Mouse (Mus musculus) cerebellum, adult (tissue): ENCODE measurements around the gene Kmt2b.

Experiments
- ATAC-seq: cut with Nextera tagmentation; 2 replicates; pipeline ENCODE4 v1.9.2; 2017; ENCODE audit warnings: mild to moderate bottlenecking, moderate library complexity, mixed read lengths; ENCODE audit not compliant: insufficient number of reproducible peaks, low FRiP score, low TSS enrichment

The Kmt2b gene

GRCm38 (mm10) chr7:30550603-30551002, 37.9 kb downstream of the Kmt2b start:
- no peak for ATAC-seq

- ATAC-seq, result no peak
Observed at GRCm38 (mm10) chr7:30549880-30550279, 38.6 kb downstream of the Kmt2b start.

DNA sequence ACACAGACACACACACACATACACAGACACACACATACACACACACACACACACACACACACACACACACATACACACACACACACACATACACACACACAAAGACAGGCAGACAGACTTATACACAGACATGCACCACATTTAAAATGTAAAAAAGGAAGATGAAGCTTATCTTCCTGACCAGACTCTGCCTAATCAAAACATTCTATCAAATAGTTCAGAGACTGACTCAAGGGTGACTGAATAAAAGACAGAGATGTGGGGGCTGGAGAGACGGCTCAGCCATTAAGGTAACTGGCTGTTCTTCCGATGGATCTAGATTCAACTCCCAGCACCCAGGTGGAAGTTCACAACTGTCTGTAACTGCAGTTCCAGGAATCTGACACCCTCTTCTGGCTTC, 44.2 kb downstream of the Kmt2b start:
- no peak for ATAC-seq

DNA sequence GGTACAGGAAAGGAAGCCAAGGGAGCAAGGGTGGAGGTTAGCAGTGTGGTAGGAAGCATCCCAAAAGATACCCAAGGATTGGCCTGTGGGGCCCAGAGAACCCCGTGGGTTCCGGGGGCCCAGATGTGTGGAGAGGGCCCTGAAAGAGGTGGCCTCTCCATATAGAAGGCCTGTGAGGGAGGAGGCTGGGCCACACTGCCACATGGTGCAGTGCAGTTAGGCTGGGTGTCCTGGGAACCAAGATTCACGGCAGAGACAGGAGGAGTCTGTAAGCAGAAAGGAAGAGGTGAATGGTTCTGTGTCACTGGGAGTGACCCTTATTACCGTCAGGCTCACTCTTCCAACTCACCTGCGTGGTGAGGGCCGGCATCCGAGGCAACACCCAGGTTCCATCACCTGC, 48.0 kb downstream of the Kmt2b start:
- ATAC-seq, result no peak

DNA sequence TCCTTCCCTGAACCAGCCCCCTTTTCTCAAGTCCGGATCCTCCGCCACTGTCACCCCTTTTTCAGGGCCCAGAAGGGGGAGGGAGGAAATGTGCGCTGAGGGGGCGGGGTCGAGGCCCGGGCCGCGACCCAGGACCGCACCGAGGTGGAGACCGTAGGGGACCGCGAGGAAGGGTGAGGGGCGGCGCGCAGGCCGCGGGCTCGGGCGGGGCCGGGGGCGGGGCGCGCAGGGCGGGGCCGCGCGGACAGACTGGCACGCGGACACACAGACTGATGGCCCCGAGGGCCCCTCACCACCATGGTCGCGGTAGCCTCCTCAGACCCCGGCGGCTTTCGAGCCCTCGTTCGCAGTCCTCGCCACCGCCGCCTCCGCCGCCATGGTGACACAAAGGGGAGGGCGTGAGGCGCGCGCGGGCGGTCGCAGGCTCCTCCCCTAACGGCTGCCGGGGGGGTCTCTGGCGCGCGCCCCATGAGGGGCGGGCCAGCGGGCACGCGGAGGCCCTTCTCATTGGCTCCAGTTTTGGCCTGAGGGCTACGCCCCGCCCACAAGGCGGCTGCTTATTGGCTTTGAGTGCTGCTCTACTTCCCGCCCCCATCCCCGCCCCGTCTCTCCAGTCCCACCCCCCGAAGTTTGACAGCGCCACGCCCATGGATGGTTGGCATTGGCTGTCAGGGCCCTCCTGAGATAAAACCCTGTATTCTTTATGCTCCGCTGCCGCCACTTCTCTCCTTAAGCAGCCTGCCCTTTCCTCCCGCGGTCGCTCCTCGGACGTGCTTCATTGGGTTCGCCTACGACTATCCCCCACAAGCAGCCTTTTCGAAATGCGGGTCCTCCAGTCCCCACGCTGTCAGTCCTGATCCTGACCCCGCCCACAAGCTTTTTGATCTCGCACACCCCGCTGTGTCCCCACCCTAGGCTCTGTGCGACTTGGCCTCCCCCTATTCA, 53.6 kb downstream of the Kmt2b start, which contains the start of gene Arhgap33:
Gene Arhgap33, minus strand, starts transcription at position 428 of the 945 bp plus-strand sequence.
- ATAC-seq, result peak; percentile 74; the same call in 1 of the 2 replicates

DNA sequence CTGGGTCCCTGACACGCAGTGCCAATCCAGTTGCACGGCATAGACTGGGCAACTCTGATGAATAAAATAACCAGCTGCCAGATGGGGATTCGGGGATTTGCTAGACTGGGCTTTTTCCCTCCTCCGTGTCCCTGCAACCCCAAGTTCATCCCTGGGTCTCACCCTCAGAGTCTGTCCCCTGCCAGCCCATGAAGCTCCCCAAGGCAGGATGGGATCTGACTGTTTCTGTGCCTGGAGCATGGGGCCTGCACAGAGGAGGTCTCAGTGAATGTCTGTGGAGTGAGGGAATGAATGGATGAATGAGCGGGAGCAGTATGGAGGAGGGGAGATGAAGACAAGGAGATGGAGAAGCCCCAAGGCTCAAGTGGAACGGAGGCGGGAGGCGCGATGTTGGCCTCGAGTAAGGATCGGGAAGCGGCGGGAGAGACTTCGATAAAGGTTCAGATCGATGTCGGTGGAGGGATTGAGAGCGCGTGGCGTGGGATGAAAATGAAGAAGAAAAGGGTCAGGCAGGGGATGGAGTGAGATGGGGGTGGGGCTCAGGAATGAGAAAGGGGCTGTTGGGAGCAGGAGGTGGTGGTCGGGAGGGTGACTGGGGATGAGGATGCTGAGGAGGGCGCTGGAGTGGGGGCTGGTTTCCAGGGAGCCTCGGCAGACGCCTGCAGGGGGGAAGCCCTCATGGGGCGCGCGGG, 54.4 kb downstream of the Kmt2b start:
- no peak for ATAC-seq

DNA sequence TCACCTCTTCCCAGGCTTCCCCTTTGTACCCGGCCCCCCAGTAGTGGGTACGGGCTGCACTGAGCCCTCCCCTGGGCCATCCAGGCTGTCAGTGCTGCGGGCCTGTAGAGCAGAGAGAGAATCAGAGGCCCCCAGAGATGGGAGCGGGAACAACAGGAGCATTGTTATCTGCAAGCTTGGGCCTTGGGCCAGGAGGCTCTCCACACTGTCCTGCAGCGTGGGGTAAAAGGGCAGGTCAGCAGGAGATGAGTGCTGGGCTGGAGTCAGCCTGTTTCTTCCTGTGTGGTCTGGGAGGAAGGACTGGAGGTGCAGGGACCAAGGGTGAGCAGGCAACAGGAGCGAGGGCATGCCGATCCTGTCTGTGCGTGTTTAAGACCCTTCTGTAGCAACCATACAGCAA, 55.6 kb downstream of the Kmt2b start:
- ATAC-seq, result no peak

- no peak for ATAC-seq
Observed at GRCm38 (mm10) chr7:30531291-30531815, 57.2 kb downstream of the Kmt2b start.

DNA sequence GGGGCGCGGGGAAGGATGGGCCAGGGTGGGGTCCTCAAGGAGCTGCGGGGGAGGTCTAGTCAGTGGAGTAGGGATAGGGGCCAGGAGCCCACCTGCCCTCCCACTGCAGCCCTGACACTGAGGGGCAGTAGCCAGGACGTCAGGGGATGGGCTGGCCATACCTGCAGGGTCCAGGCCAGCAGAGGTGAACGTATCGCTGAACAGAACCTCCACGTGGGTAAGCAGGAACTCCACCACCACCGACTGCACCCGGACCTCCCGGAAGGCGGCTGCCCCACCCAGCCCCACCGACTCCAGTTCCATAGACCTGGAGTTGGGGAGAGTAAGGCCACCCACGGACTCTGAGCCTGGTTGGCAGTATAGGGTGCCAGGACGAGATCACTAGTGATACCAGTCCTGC, 61.5 kb downstream of the Kmt2b start:
- ATAC-seq, result no peak

- ATAC-seq, result no peak
Observed at GRCm38 (mm10) chr7:30526399-30526798, 62.1 kb downstream of the Kmt2b start.

GRCm38 (mm10) chr7:30525954-30526353, 62.6 kb downstream of the Kmt2b start:
- no peak for ATAC-seq

- no peak for ATAC-seq
Observed at GRCm38 (mm10) chr7:30524487-30524886, 64.0 kb downstream of the Kmt2b start.

DNA sequence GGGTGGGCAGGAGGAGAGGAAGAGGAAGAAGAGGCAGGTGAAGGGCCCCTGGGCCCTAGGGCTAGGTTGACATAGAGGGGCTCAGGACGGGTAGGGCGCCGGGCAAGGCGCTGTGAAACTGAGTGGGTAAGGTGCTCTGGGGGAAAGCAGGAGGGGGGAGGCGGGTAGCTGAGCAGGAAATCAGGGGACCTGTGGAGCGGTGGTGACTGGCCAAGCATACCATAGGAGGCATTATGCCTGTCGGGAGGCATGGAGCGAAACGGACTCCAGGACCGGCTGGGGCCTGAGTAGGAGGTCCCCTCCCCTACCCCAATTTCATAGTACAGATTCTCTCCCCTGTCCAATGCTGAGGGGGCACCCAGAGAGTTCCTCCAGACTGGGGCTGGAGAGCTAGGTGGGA, 65.7 kb downstream of the Kmt2b start:
- no peak for ATAC-seq

DNA sequence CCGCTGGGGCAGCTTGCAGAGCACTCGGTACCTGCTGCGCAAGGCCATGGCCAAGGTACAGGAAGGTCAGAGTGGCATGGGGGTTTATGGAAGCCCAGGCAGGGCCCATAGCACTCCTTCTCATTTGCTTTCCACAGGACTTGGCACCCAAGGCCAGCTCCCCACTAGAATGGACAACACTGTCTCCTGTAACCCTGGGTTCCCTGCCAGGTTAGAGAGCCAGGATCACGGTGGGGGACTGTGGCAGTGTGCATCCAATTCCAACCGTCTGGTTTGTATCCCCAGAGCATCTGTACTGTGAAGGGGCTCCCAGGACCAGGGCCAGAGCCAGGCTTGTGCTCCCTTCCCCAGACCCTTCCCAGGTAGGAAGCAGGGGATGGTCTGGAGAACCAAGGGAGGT, 67.7 kb downstream of the Kmt2b start:
- ATAC-seq, result peak; percentile 36; the same call in 1 of the 2 replicates

- no peak for ATAC-seq
Observed at GRCm38 (mm10) chr7:30520396-30520795, 68.1 kb downstream of the Kmt2b start.
